Mouse (Mus musculus) midbrain, embryonic 10.5 days (tissue): ENCODE measurements around the gene Zfp750. TPM values are rescaled to one million over a fixed set of nuclear protein-coding genes. Genes with fewer than 3 reads are reported as not detected.

Experiments used
- DNase-seq: peaks from one replicate; pipeline ENCODE4 v3.0.0-alpha.2; 2017; ENCODE audit warnings: low spot score
- H3K27ac ChIP-seq: fragments of 300-500 bp; sonication (generic); replicated peaks from 2 replicates; pipeline ENCODE4 v1.5.1; 2016; ENCODE audit warnings: mild to moderate bottlenecking
- H3K27me3 ChIP-seq: fragments of 300-500 bp; sonication (generic); 2 replicates; pipeline ENCODE4 v1.6.1; 2016; ENCODE audit warnings: low read depth, mild to moderate bottlenecking; ENCODE audit not compliant: poor library complexity, severe bottlenecking
- H3K36me3 ChIP-seq: fragments of 300-500 bp; sonication (generic); 2 replicates; pipeline ENCODE4 v1.6.1; 2016; ENCODE audit warnings: mild to moderate bottlenecking, moderate library complexity
- H3K4me1 ChIP-seq: fragments of 300-500 bp; sonication (generic); 2 replicates; pipeline ENCODE4 v1.6.1; 2016
- H3K4me3 ChIP-seq: fragments of 300-500 bp; sonication (generic); 2 replicates; pipeline ENCODE4 v1.5.1; 2016; ENCODE audit warnings: mild to moderate bottlenecking, moderate library complexity
- H3K9me3 ChIP-seq: fragments of 300-500 bp; sonication (generic); replicated peaks from 2 replicates; pipeline ENCODE4 v1.6.1; 2016; ENCODE audit warnings: mild to moderate bottlenecking
- WGBS: fragments of 180-500 bp; shearing (Covaris S2); methylation state at CpG from one replicate; pipeline ENCODE4 v1.1.7; 2016; 5-methylcytosine and 5-hydroxymethylcytosine counted together
- polyA plus RNA-seq: library from polyadenylated mRNA; unstranded; fragments of >200 nt; fragmentation: Nextera tagmentation; extraction: Ambion mirVana; gene quantifications from 2 replicates; pipeline ENCODE4 v1.2.1, GENCODE M21; 2016

The Zfp750 gene
- polyA plus RNA-seq, 1 experiment from 2014 or later: 0.46 TPM

DNA sequence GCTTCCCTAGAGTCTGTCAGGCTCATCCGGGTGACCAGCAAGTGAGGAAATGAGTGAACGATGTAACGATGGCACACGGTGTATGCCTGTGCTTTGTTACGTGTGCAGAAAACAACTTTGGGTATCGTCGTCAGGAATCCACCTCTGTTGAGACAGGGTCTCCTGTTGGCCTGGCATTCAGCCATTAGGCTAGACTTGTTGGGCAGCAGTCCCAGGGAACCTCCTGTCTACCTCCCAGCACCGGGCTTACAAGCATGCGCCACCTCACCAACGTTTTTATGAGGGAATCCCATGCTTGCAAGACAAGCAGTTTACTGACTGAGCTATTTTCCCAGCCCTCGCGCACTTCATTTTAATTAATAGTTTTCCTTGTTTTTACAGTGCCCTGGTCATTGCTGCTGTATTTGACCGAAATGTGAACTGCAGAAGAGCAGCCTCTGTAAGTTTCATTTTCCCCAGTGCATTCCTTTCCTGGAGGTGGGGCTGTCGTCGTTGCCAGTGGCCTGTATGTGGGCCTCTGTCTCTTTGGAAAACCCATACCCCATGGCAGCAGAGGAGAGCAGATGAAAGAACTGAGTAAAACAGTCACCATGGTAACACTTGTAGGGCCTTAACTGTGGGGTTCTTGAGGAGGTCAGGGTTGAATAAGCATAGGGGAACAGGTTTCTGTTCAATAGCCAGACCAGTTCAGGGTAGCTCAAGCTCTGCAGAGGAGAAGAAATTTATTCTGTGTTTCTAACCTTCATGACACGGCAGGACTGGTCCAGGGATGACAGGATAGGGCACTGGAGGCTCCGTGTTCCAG lies 30.9 kb upstream of the Zfp750 start:
- peak; percentile 17 for DNase-seq
- Histone ChIP-seq H3K4me1 (peaks cover 33% of the 10 kb centered on the region), H3K36me3 (no peaks in the 10 kb centered on the region), H3K9me3 (no peaks in the 10 kb centered on the region), H3K4me3 (no peak overlapping the region), H3K27me3 (no peaks in the 10 kb centered on the region), H3K27ac (peak overlapping the region; percentile 77)
- 72% methylated on average over 17 of the region's 17 CpGs for WGBS

DNA sequence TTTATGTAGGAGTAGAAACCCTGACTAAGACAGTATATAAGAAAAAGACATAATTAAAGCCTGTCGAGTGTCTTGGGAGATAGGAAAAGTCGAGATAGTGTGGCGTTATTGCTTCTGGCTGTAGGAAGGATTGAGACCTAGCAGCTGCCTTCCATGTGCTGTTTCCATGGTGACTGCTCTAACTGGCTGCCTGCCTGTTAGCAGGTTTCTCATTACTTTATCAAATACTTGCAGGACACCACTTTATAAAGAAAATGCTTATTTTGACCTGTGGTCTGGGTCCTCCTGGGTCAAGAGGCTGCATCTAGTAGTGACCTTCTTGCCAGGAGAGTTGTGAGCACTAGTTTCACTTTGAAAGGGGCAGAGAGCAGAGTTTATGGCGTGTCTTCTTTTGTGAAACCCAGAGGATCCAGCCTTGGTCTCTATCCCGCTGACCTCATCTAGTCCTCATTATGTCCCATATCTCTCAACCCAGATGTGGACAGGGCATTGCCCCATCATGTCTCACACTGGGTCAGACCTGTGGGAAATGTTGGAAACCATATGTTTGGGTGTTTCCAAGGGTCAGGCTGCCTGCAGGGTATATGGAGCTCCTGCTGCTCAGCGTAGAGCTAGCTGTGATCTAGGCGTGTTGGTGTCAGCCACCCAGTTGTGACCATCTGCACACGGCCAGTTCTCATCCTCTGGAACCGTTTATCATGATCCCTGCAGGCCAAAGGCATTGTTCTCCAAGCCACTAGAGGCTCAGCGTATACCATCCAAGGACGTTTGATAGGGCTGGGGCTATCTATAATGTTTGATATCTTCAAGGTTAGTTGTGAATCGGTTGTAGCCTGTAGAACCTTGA lies 30.1 kb upstream of the Zfp750 start:
- H3K9me3 ChIP-seq: no peaks in the 10 kb centered on the region
- 75% methylated on average over 12 of the region's 12 CpGs for WGBS
- H3K4me3 ChIP-seq: no peak overlapping the region
- H3K27ac ChIP-seq: peak overlapping the region; percentile 77
- H3K36me3 ChIP-seq: no peaks in the 10 kb centered on the region
- DNase-seq: peak; percentile 18
- H3K4me1 ChIP-seq: peaks cover 33% of the 10 kb centered on the region
- no peaks in the 10 kb centered on the region for H3K27me3 ChIP-seq

- H3K27me3 ChIP-seq: no peaks in the 10 kb centered on the region
- no peak for DNase-seq
- no peak overlapping the region for H3K4me3 ChIP-seq
- peaks cover 33% of the 10 kb centered on the region for H3K4me1 ChIP-seq
- peaks cover 6% of the 10 kb centered on the region for H3K36me3 ChIP-seq
- peak overlapping the region; percentile 69 for H3K27ac ChIP-seq
- WGBS: 93% methylated on average over 4 of the region's 4 CpGs
- H3K9me3 ChIP-seq: no peaks in the 10 kb centered on the region
Measured at GRCm38 (mm10) chr11:121547925-121548324, 28.8 kb upstream of the Zfp750 start.

GRCm38 (mm10) chr11:121547234-121547633 lies 28.1 kb upstream of the Zfp750 start:
- peaks cover 12% of the 10 kb centered on the region for H3K36me3 ChIP-seq
- no peak overlapping the region for H3K4me3 ChIP-seq
- H3K9me3 ChIP-seq: no peaks in the 10 kb centered on the region
- 82% methylated on average over 5 of the region's 5 CpGs for WGBS
- H3K4me1 ChIP-seq: peaks cover 33% of the 10 kb centered on the region
- H3K27ac ChIP-seq: 0 out of 2 replicates have a peak overlapping the region, but pooled peaks have one; percentile 28
- DNase-seq: no peak
- H3K27me3 ChIP-seq: no peaks in the 10 kb centered on the region

DNA sequence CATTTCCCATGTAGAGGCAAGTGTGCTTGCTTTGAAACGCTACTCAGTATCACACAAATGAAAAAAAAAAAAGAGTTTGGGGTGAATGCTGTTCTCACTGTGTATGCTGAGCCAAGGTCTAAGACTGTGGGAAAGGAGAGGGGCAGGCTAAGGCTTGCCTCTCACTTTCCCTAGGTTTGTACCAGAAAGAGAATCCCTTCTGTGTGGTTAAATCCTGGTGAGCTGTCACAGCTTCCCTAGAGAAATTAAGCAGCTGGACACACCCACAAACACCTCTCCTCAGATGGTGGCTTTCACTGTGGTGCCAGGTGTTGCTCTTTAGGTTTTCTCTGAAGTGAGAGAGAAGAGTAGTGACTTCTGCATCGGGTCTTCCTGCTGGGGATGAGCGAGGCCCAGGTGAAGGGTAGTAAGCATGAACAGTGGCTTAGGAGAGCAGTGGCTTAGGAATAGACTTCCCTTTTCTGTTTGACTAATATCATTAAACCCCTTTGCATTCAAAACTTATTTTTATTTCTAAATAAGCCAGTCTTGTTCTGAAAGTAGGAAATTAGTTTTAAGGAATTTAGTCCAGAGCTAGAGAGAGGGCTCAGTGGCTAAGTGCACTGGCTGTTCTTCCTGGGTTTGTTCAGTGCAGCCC lies 26.4 kb upstream of the Zfp750 start:
- no peaks in the 10 kb centered on the region for H3K9me3 ChIP-seq
- peaks cover 24% of the 10 kb centered on the region for H3K4me1 ChIP-seq
- H3K4me3 ChIP-seq: no peak overlapping the region
- no peak overlapping the region for H3K27ac ChIP-seq
- H3K27me3 ChIP-seq: no peaks in the 10 kb centered on the region
- DNase-seq: no peak
- 88% methylated on average over 3 of the region's 3 CpGs for WGBS
- peaks cover 27% of the 10 kb centered on the region for H3K36me3 ChIP-seq

DNA sequence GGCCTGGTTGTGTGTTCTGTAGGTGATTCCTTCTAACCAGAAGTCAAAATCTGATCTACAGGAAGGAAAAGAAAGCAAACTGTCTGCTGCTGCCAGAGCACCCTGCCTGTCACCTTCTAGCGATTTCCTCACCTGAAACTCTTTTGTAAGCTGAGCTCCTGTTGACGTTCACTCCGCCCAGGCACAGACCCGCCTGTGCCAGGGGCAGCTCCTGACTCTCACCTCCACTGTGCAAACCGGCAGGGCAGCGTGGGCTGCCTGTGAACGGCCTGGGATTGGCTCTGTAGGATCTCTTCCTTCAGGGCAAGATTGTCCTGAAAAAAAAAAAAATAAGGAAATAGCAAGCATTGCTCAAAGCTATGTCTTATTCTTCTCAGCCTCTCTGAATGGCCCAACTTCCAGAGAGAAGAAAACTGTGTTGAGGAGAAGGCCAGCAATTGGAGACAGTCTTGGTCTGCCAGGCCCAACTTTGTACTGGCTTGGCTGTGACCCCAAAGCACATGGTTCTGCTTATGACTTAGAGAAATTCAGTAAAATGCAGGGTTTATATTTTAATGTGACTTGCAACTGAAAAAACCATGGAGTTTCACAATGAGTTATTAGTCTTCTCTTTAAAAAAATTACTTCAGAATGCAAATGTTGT lies 25.7 kb upstream of the Zfp750 start:
- 80% methylated on average over 7 of the region's 7 CpGs for WGBS
- DNase-seq: no peak

GRCm38 (mm10) chr11:121543922-121544321 lies 24.8 kb upstream of the Zfp750 start:
- H3K4me1 ChIP-seq: peaks cover 8% of the 10 kb centered on the region
- H3K27ac ChIP-seq: no peak overlapping the region
- H3K36me3 ChIP-seq: peaks cover 27% of the 10 kb centered on the region
- H3K9me3 ChIP-seq: no peaks in the 10 kb centered on the region
- H3K4me3 ChIP-seq: no peak overlapping the region
- WGBS: 83% methylated on average over 9 of the region's 9 CpGs
- no peaks in the 10 kb centered on the region for H3K27me3 ChIP-seq
- no peak for DNase-seq

More for the DNA sequence above, 25.7 kb upstream of the Zfp750 start:
- Histone ChIP-seq H3K4me3 (no peak overlapping the region), H3K36me3 (peaks cover 27% of the 10 kb centered on the region), H3K27ac (no peak overlapping the region), H3K4me1 (peaks cover 18% of the 10 kb centered on the region), H3K27me3 (no peaks in the 10 kb centered on the region), H3K9me3 (no peaks in the 10 kb centered on the region)

DNA sequence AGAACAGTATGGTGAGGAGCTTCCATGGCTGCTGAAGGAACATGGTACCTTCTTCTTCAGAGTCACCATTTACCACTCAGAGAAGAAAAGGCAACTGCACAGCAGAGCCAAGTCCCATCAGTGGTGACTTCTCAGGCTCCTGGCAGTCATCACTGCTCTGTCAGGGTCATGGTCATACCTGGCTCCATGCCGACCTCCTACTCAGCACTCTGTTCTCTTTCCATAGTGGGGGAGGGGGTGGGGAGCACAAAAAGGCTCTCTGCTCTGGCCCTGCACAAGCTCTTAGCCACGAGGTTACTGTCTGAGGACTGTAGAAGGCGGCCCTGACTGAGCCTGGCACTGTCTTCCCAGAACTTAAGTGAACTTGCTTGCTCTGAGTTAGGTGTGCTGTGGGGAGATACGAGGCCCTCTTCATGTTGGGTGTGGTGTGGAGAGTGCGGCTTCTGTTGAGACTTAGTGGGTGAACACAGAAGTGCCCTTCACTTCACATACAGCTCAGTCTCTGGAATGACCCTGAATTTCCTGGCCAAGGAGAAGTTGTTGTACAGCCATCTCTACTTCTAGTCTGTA lies 24.2 kb upstream of the Zfp750 start:
- H3K4me1 ChIP-seq: peaks cover 3% of the 10 kb centered on the region
- 90% methylated on average over 5 of the region's 5 CpGs for WGBS
- no peaks in the 10 kb centered on the region for H3K27me3 ChIP-seq
- H3K9me3 ChIP-seq: no peaks in the 10 kb centered on the region
- H3K36me3 ChIP-seq: peaks cover 27% of the 10 kb centered on the region
- no peak overlapping the region for H3K27ac ChIP-seq
- H3K4me3 ChIP-seq: no peak overlapping the region
- DNase-seq: no peak

- 85% methylated on average over 4 of the region's 4 CpGs for WGBS
- H3K27ac ChIP-seq: no peak overlapping the region
- no peaks in the 10 kb centered on the region for H3K27me3 ChIP-seq
- no peak overlapping the region for H3K4me3 ChIP-seq
- no peaks in the 10 kb centered on the region for H3K4me1 ChIP-seq
- peaks cover 27% of the 10 kb centered on the region for H3K36me3 ChIP-seq
- no peaks in the 10 kb centered on the region for H3K9me3 ChIP-seq
- DNase-seq: no peak
Measured at GRCm38 (mm10) chr11:121542471-121542870, 23.3 kb upstream of the Zfp750 start.

- Histone ChIP-seq H3K36me3 (peaks cover 8% of the 10 kb centered on the region), H3K27me3 (no peaks in the 10 kb centered on the region), H3K4me3 (no peak overlapping the region), H3K4me1 (no peaks in the 10 kb centered on the region), H3K27ac (no peak overlapping the region), H3K9me3 (no peaks in the 10 kb centered on the region)
- 58% methylated on average over 3 of the region's 3 CpGs for WGBS
- DNase-seq: no peak
Measured at GRCm38 (mm10) chr11:121536528-121536927, 17.4 kb upstream of the Zfp750 start.

DNA sequence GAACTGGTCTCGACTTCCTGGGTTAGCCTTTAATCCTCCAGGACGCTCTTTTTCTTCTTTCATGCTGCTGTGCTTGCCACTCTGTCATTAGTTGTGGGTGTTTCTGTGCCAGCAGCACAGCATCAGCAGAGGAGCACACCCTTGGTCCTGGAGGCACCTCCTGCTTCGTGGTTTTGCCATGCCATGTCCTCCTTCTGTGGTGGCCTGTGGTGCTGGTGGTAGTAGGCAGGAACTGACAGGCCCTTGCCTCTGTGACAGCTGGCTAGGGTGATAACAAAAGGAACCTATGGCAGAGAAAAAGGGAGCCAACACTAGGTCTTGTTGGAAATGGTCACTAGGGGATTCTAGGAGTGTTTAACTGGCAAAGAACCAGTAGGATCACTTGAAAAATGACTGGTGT lies 10.6 kb upstream of the Zfp750 start:
- no peaks in the 10 kb centered on the region for H3K9me3 ChIP-seq
- H3K4me1 ChIP-seq: no peaks in the 10 kb centered on the region
- H3K27ac ChIP-seq: no peak overlapping the region
- no peaks in the 10 kb centered on the region for H3K27me3 ChIP-seq
- H3K36me3 ChIP-seq: no peaks in the 10 kb centered on the region
- no peak overlapping the region for H3K4me3 ChIP-seq
- WGBS: 93% methylated on average over 3 of the region's 3 CpGs
- DNase-seq: no peak

GRCm38 (mm10) chr11:121524191-121524590 lies 5.1 kb upstream of the Zfp750 start:
- H3K36me3 ChIP-seq: no peaks in the 10 kb centered on the region
- no peak for DNase-seq
- H3K4me1 ChIP-seq: no peaks in the 10 kb centered on the region
- no peaks in the 10 kb centered on the region for H3K27me3 ChIP-seq
- no peak overlapping the region for H3K4me3 ChIP-seq
- H3K9me3 ChIP-seq: no peaks in the 10 kb centered on the region
- WGBS: 94% methylated on average over 7 of the region's 7 CpGs
- H3K27ac ChIP-seq: no peak overlapping the region
